Mouse (Mus musculus) CH12.LX (cell line): ENCODE results near the gene Pygm.

Experiments
- EP300 ChIP-seq: IDR thresholded peaks from 2 replicates; pipeline ENCODE4 v1.6.1; 2011; ENCODE audit warnings: low read length, improper control_type of control experiment
- MAX ChIP-seq: IDR thresholded peaks from 2 replicates; pipeline ENCODE4 v1.6.1; 2011; ENCODE audit warnings: low read length, improper control_type of control experiment
- POLR2A ChIP-seq: IDR thresholded peaks from 2 replicates; pipeline ENCODE4 v1.6.1; 2011; ENCODE audit warnings: low read depth, mild to moderate bottlenecking, improper control_type of control experiment, low read length
- ZNF384 ChIP-seq: IDR thresholded peaks from 2 replicates; pipeline ENCODE4 v1.6.1; 2012; ENCODE audit warnings: low read depth, low read length, improper control_type of control experiment, inconsistent platforms

GRCm38 (mm10) chr19:6390251-6390650 lies 6.1 kb downstream of the Pygm start:
- TF ChIP-seq POLR2A (no peak), EP300 (no peak), MAX (no peak), ZNF384 (no peak)
